Mouse (Mus musculus): ENCODE measurements around the gene Gm20852. TPM values are rescaled to one million over a fixed set of nuclear protein-coding genes. Genes with fewer than 3 reads are reported as not detected.
"Not testable (repeated sequence)": the region's sequence is repeated elsewhere in the genome, so short reads cannot be mapped to it uniquely, and the experiment has no call there.

The Gm20852 gene
- not detected in 2 replicates for total RNA-seq (2014; fragmentation: Nextera tagmentation)
- total RNA-seq (2017), result not detected in 2 replicates
- not detected in 2 replicates for polyA plus RNA-seq (2012)

DNA sequence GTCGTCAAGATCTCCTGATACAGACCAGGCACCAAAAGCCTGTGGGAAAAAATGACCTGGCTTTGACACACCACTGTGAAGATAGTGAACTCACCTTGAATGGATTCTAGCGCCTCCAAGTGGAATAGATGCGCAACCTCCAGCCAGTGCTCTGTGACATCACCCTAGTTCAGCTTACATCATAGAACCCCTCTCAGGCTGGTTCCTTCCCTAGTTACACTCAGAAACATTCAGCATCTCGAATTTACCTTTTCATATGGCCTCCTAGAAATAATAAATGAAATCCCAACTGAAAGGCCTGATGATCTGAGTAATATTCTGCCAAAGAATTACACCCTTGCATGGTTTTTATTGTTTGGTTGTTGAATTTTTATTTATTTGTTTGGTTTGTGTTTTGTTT is at the start of gene Gm20852:
Gene Gm20852, minus strand, starts transcription at position 101 of the 400 bp plus-strand sequence.
- DNase-seq (ENCODE audit: low spot score); H3K4me1 ChIP-seq (ENCODE audit: insufficient read depth, low read depth, low read length); H3K27me3 ChIP-seq (ENCODE audit: insufficient read depth, low read length); ATAC-seq (ENCODE audit: extremely low read depth, insufficient number of reproducible peaks, low FRiP score, poor library complexity, severe bottlenecking); H3K9me3 ChIP-seq (replicated peaks); H3K36me3 ChIP-seq (replicated peaks); H3K4me3 ChIP-seq (ENCODE audit: low read depth, low read length): not testable (repeated sequence)
